Mouse (Mus musculus): ENCODE data around the gene Epas1.

The Epas1 gene

DNA sequence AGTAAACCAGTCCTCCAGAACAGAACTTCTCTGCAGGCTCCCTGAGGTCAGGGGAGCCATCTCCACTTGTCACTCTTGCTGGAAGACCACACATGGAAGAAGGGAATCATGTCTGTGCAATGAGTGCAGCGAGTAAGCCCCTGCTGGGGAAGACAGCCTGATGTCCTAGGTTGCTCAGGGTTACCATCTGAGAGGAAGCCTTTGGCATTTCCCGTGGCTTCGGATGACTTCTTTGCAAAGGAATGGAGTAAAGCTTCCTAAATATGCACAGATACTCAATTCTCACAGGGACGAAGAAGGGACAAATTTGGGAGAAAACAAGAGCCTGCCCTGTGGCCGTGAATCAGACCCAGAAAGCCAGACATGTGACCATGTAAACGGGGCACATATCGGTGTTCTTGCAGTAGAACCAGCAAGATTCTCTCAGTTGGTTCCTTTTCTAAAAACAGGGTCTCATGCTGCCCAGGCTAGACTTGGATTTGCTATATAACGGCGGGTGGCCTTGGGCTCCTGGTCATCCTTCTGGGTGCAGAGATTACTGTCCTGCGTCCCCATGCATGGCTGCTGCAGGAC, 31.0 kb downstream of the Epas1 start:
- intact Hi-C loops (cut with DNase I): no loop called here

DNA sequence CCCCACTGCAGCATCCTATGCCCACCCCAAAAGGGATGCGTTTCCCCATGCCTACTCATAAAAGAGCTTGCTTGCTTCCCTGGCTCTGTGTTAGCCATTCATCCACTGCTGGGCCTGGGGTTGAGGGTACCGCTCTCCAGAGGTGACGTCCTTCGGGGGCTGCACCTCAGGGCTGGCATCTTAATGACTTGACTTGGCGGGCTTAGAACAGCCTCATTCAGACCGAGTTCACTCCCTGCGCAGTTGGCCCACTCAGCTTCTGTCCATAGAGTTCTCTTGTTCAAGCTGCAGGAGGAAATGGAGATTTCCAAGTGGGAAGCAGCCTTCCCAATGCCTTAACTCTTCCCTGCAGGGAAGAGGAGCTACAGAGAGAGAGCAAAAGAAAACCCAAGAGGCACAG, 32.1 kb downstream of the Epas1 start:
- intact Hi-C loops (cut with DNase I): no loop called here

DNA sequence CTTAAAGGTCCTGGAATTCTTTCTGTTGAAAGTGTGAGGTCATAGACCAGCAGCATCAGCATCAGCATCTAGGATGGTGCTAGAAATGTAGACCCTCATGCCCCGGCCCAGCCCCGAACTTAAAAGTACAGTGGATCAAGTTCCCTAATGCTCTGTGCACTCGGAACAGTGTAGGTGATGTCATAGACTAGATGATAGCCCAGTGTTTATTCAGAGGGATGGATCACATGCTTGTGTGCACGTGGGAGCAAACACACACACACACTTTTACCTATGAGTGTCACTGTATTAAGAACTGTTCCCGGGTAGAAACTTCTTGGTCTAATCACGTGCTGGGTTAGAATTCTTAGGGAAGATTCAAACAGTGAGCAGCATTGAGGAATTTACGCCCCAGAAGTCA, 33.0 kb downstream of the Epas1 start:
- intact Hi-C loops (cut with DNase I): no loop called here

DNA sequence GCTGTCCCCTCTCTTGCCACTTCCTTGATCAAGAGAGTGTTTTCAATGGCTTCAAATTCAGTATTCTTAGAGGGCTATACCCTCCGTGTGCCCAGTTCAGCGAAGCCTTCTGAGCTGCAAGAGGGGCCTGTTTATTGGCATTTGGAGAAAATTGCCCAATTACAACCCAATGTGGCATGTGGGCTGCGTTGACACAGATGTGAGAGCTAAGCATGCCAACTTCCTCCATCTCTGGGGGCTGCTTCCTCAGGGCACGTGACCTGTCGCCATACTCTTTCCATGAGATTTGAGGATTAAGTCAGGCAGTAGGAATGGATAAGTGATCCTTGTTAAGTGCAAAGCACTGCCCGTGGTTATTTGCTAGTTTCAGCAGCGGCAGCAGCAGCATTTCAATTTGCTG, 34.3 kb downstream of the Epas1 start:
- intact Hi-C loops (cut with DNase I): no loop called here

DNA sequence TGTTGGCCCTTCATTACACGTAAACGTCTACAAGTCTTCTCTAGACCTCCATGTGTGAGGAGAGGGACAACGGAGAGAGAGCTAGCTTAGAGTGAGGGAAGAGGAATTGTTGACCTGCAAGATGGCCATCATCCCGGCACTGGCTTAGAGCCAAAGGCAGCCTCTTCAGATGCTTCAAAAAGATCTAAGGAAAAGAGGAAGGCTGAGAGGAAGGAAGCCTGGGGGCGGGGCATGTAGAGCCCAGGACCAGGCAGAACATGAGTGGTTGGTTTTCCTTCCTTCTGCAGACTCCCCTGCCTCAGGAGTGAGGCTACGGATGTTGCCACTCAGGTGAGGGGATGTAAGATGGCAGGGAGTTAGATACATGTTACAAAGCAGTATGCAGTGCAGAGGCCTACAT, 34.8 kb downstream of the Epas1 start:
- intact Hi-C loops (cut with DNase I): no loop called here

DNA sequence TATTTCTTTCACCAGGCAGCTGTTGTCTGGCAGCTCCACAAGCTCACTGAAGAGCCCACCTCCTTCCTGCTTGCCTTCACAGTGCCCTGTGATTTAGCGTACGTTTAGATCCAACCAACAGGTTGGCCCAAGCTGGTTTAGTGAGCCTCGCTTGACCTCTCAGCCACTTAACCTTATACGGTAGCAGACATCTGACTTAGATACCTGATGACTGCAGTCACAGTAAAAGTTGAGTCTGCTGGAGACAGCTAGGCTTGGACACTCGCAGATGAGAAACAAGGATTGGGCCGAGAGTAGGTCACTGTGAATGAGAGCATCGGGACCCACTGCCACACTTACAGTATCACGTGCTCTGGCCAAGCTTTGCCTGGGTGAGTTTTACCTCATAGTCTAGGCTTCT, 38.4 kb downstream of the Epas1 start:
- intact Hi-C loops (cut with DNase I): no loop called here

DNA sequence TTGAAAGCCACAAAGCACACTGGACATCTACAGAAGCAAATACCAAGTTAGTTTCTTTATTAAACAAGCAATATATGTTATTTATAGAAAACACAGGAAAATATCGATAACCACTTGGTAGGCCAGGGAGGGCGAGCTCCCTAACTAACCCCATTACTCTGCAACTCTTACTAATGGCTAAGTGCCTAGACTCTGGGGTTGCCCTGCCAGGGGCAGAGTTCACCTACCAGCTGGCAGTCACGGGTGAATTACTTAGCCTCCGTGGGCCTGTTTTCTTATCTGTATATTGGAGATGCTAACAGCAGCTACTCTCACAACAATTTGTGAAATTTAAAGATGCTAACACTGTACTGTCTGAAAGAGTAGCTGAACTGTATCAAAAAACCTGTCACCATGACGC, 42.3 kb downstream of the Epas1 start:
- intact Hi-C loops (cut with DNase I): no loop called here

DNA sequence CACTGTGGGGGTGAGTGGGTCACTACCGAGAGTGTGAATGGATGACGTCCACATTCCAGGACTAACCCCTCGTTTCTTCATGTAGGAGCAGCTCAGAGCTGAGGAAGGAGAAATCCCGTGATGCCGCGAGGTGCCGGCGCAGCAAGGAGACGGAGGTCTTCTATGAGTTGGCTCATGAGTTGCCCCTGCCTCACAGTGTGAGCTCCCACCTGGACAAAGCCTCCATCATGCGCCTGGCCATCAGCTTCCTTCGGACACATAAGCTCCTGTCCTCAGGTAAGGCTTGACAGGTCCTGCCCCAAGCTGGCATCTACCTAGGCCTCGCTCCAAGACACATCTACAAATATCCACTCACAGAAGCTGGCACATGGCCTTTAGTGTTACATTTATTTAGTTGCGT, 43.5 kb downstream of the Epas1 start:
- intact Hi-C loops (cut with DNase I): no loop called here

DNA sequence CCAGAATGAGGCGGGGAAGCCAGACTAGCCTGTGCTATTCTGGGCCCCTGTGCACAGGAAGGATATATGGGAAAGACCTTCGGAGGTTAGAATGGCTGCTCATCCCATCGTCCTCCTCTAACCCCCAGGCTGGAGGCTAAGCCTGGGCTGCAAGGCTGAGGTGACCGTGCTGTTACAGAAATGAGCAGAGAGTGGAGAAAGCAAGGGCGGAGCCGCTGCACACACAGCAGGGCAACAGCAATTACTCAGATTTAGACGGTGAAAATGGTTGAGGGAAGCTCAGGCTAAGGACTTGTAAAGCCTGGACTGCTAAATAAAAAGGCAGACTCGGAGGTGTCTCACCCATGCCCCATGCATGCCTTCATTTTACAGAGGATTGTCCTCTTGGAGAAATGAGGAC, 45.0 kb downstream of the Epas1 start:
- intact Hi-C loops (cut with DNase I): no loop called here

DNA sequence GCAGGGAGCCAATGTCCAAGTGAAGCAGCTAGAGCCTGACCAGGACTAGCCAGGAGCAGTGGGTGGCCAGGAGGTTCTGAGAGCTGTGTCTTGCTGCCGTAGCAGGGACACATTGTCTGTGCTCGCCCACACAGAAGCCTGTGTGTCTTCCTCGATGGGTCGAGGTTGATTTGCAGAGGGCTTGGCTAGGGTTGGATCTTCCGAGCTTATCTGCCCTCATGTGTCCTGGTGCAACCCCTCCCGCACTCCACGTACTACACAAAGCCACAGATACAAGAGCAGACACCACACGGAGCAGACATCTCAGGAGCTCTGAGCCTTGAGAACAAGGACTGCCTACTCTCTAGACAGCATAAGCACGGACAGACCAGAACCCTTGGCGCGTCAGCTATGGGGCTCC, 45.5 kb downstream of the Epas1 start:
- intact Hi-C loops (cut with DNase I): no loop called here

DNA sequence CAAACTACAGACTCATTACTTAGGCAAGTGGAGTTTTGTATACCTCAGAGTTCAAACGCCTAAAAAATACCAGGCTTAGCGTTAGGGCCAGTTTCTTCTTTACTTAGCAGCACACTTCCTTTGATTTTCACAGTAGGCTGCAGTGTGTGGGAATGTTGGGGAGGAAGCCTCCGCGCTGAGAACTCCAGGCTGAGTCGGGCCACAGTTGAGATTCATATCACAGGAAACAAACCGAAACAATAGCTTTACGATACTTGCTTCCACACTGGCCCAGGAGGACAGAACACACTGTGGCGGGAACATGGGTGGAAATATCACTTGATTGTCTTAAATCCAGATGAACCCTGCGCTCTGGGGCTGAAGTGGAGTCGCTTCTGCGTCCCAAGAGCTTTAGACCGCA, 47.0 kb downstream of the Epas1 start:
- intact Hi-C loops (cut with DNase I): no loop called here

DNA sequence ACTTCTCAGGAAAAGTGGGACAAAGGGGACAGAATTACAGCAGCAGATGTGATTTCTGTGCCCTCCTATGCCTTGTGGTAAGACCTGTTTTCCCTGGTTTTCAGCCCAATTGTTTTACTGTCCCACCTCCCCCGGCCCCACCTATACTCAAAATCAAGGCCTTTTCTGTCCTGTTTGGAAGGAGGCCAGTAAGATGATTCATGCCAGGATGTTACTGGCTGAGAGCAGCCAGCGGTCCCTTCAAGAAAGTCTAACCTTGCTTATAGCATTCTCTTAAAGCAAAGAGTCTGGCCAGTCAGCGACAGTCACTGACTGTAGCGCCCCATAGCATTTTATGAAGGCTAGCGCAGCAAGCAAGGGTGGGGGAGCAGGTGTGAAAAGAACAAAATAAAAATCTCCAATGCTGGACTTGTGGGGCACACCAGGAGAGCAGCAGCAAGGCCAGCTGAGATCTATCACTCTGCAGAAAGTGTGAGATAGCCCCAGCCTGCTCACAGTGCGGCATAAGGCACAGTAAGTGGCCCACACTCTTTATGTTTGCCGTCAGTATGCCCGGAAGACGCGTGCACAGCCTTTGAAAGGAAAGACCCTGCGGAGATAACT, 47.8 kb downstream of the Epas1 start:
- intact Hi-C loops (cut with DNase I): no loop called here

DNA sequence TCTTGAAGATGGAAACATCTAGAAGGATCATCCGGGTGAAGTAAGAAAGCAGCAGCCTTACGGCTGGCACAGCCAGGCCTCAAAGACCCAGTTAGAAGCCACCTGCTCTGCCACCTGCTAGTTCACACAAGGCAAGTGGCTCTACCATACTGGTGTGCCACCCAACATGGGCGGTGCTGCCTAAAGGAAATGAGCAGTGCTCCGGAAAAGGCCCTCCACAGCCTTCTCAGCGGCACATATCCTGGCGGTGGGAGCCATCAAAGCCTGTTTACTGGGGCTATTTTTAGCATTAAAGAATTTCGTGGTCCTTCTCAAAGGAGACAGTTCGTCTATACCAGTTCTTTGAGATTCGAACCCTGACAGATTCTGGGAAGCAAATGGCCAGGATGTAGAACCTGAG, 48.4 kb downstream of the Epas1 start:
- intact Hi-C loops (cut with DNase I): loop anchor here (1.0 kb wide), 1 partner anchor 46 kb away; no protein-coding TSS in a partner anchor

DNA sequence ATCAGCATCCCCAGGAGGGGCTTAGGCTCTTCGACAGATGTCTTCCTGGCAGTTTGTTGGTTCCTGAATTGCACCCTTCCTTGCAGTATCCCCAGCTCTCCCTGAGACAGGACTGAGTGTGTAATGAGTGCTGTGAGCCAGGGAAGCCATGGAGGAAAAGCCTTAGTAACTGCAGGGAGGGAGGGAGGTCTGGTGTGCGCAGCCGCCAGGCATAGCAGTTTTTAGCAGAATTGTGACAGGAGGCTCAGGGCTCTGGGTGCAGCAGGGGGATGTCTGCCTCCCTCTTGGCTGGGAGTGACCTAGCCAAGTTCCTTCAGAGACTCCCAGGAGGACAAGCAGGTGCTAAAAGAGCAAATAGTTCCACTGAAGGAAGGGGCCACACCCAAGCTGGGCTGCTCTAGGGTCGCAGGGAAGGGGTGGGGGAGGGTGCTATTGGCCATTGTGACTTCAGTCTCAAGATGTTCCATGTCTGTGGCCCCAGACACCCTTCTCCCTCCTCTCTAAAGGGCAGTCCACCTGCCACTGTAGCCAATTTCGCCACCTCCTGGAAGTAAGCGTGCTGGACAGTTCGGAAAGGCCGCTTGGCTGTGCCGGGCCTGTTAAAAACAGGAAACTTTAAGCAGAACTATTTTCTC, 49.0 kb downstream of the Epas1 start:
- intact Hi-C loops (cut with DNase I): loop anchor here (1.0 kb wide), 1 partner anchor 46 kb away; no protein-coding TSS in a partner anchor

DNA sequence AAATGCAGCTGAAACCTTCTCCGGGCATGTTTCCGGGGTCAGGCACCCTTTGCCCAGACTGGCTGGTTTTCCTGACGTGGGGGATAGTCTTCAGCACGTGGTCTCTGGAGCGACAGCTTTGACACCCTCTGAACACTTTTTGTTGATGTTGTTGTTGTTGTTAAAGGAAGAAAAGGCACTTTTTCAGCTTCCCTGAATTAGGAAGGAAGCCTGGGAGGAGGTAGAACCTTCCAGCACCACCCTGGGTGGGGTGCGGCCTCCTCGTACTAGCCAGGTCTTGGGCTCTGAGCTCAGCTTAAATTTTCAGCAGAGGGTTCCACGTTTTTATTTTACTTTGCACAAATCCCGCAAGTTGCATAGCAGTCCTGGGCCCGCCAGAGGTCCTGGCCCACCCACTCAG, 49.6 kb downstream of the Epas1 start:
- intact Hi-C loops (cut with DNase I): no loop called here

DNA sequence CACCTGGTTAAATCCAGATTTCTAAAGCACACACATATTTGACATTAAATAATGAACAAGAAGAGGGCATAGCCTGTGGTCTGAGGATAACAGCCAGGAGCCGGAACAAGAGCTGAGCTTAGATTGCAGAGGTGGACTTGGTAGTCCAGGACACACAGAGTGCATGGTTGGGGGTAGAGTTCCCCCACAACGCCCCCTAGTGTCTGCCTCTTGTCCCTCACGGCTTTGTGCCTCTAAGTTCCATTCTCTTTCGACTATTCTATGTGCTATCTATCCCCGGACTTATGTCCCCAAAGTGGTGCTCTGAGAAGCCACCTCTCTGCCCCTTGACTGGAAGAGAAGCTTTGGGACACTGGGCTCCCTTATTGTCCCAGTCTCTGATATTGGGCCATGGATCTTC, 50.2 kb downstream of the Epas1 start:
- intact Hi-C loops (cut with DNase I): no loop called here

DNA sequence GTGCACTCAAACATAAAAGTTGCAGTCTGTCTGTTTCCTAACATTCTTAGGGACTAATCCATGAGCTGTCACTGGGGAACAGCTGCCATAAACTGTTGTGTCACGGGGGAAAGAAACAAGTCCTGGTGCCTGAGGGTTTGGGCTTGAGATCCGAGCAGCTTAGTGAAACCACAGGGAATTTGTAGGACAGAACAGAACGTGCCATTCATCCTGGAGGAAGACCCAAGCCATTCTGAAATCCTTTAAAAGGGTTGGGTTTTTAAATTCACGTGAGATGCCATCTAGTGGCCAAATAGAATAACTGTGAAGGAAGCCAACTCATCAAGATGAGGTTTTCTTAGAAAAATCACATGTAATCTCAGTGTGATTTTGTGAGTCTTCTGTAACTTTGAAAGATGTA, 58.5 kb downstream of the Epas1 start:
- intact Hi-C loops (cut with DNase I): loop anchor here (5.0 kb wide), 2 partner anchors 315 to 330 kb away; no protein-coding TSS in a partner anchor

DNA sequence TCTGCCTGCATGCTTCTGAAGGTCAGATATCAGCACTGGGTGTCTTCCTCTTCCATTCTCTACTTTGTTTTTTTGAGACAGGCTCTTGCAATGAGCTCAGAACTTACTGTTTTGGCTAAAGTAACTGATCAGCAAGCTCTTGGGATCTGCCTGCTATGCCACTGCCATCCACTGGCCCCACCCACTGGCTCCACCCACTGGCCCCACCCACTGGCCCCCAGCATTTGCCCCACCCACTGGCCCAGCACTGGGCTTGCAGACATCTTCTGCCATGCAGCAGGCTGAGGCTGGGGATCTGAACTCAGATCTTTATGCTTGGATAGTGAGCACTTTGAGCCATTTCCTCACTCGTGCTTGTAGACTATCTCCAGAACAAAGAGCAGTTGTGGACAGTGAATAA, 60.8 kb downstream of the Epas1 start:
- intact Hi-C loops (cut with DNase I): loop anchor here (5.0 kb wide), 2 partner anchors 317 to 332 kb away; no protein-coding TSS in a partner anchor

DNA sequence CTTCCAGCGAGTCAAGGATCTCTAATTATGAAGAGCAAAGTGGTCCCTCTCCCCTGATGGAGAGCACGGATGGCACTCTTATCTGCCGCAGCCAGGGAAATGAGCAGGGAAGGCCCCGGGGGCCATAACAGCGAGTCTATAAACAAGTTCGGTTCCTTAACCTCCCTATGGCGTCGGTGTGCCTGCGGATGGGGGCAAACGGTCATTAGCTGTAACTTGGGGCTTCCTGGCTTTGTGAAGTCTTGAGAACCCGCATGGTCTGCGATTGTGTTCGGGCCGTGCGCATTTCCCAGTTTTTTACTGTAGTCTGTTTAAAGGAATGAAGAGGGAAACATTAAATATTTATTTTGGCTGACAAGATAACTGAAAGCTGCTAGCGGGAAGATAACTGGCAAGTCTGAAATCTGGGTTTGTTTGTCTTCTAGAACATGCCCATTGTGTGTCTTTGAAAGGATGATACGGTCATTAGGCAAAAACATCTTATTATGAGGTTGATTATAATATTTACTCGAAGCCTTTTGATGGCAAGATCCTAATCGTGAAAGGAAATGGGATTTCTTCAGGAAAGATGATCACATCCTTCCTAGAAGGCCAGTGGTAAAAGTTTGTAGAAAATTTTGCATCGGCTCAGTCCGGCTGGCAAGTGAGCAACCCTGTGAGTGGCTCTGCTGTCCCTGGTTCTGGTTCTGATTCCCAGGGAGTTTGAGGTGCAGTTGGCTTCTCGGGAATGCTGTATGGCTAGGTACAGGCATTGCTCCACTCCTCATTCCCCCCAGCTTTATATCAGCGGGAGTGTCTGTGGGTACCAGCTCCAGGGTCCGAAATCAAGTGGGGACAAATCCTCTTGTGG, 61.7 kb downstream of the Epas1 start:
- intact Hi-C loops (cut with DNase I): no loop called here

DNA sequence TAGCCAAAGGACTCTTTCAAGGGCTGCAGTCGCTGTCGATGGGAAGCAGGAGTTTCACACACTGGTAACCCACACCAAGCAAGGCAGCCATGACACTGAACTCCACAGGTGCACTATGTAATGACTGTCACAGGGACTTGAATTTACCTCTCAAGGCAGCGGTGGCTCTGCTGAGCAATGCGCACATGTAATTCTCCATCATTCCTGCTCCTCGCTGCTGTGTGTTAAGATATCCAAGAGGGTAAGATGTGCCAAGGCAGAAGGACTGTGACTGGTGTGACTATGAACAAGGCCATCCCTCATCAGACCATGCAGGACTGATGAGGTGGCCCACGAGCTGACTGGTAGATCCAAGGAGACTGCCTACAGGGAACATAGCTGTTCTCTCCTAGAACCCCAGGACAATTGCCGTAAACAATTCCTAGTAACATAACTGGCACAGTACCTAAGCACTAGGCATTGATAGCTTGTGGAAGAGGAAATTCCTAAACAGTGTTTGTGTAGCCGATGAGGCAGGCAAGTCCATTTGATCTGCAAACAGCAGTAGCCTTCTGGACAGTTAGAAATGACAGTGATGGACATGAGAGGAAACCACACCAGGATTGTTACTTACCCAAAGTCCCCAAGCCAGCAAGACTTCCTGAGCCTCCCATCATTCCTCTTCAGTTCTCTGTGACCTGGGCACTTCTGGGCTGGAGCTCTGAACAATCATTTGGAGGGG, 68.7 kb downstream of the Epas1 start:
- intact Hi-C loops (cut with DNase I): no loop called here

DNA sequence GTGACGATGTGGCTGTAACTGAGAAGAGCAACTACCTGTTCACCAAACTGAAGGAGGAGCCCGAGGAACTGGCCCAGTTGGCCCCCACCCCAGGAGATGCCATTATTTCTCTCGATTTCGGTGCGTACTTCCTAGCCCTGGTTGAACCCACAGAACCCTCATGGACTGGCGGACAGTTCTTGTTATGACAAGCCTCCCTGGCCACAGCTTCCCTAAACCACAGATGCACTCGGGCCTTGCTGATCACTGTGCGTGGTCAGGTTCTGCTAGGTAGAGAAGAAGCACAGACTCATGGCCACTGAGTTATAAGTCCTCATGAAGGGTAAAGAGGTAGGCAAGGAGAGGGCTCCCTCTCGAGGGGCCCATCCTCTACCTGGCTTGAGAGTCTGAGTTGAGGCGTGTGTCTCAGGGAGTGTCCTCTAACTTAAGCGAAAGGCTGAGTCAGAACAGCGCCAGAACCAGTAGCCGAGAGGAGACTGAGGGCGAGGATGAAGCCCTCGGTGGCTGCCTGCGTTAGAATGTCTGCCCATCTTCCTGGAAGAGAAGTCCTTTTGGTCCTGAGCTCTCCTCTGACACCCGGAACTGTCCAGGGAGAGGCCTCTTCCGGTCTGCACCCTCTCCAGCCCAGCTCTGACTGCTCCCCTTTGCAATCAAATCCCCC, 71.1 kb downstream of the Epas1 start:
- intact Hi-C loops (cut with DNase I): no loop called here
